Mouse (Mus musculus): ENCODE results near the gene Klf15.

GRCm38 (mm10) chr6:90513074-90513856 is 50.9 kb downstream of the Klf15 start:
- TF ChIP-seq CTCF (IDR thresholded peaks at IDR 0.05; ENCODE audit: extremely low read depth, insufficient read length, insufficient replicate concordance, low read depth, low read length): no peak
- TF ChIP-seq POLR2A (IDR thresholded peaks at IDR 0.05; ENCODE audit: low read depth, low read length): no peak
